Mouse (Mus musculus) left cerebral cortex, adult 11 months (tissue): ENCODE measurements around the gene Gm20388.
A peak's percentile ranks its signal among the peaks of the same experiment; 100 is the strongest.

Experiments used
- DNase-seq: peaks from one replicate; pipeline ENCODE4 v3.0.0; 2022; ENCODE audit warnings: low spot score

Gm20388 gene

DNA sequence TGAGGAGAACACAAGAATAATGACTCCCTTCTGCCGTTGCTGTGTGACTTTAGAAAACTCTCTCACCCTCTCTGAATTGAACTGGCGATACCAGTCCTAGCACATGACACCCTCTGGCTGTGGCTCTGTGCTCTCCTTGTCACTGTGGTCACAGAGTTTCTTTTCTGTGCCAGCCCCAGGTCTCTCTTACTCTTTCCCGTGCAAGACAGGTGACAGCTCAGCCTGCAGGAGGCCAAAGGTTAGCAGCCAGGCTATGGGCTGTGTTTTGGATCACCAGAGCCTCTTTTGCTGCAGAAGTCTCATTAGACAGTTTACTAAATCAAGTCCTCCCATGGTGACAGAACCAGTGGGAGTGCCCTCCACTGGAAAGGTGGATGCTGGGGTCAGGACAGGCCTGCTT is 463.0 kb downstream of the Gm20388 start:
- DNase-seq: no peak

DNA sequence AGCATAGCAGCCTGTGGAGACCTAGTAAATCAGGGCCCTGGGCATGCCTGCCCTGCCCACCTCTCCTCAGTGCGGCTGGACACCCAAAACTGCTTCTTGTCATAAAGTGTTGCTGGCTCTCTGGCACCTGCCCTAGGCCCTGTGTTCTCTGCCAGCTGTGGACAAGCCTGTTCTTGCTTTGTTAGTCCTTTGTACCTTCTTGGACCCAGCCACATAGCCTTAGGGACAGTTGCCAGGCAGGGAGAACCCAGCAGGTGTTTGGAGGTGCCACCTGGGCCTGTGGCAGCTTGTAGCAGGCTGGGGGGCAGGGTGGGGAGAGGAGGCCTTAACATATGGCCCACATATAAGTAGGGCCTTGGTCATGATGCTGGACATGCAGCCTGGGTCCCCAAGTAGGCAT is 463.4 kb downstream of the Gm20388 start:
- no peak for DNase-seq

DNA sequence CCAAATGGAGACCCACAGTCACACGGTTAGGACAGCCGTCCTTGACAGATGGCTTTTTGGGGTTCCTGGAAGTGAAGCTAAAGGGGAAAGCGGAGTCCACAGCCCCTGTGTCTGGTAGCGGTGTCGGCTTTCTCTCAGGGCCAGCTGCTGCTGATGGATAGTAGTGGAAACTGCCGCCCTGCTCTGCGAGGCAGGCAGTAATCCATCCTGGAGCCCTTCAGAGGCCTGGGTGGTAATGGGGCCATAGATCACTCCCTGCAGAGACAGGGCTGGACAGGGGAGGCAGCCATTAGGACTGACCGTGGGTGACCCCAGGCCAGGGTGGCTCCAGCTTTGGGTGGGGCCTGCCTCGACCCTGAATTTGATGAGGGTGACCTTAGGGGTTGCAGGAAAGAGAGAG is 463.9 kb downstream of the Gm20388 start:
- no peak for DNase-seq

DNA sequence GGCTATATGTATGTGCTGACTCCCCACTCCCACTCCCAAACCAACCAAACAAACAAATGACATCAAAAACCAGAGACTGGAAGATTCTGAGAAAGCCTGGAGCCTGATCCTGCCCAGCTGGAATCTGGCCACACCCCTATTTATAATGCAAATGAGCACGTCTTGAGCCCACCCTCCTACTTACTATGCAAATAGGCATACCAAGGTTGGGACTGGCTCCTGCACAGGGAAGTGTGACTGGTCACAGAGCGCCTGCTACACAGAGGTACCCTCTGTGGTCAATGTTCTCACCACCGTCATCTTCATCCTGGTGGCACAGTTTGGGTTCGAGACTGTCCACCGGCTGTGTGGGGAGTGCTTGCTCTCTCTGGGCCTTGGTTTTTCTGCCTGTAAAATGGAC is 464.5 kb downstream of the Gm20388 start:
- DNase-seq: no peak

DNA sequence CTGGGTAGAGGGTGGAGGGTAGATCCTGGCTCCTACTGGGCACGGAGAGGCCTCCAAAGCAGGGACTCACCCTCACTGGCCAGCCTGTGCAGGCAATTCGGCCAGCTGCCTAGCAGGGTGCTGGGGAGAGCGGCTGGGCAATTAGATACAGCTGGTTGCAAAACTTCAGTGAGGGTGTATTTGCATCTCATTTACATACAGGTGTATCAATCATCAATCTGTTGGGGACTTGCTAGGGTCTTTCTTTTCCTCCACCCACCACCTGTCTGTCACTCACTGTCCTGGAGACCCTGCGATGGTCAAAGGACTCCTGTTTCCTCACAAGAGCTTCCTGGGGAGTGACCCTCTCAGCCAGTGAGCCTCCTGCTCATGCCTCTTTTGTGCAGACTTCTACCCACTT is 465.6 kb downstream of the Gm20388 start:
- DNase-seq: no peak

DNA sequence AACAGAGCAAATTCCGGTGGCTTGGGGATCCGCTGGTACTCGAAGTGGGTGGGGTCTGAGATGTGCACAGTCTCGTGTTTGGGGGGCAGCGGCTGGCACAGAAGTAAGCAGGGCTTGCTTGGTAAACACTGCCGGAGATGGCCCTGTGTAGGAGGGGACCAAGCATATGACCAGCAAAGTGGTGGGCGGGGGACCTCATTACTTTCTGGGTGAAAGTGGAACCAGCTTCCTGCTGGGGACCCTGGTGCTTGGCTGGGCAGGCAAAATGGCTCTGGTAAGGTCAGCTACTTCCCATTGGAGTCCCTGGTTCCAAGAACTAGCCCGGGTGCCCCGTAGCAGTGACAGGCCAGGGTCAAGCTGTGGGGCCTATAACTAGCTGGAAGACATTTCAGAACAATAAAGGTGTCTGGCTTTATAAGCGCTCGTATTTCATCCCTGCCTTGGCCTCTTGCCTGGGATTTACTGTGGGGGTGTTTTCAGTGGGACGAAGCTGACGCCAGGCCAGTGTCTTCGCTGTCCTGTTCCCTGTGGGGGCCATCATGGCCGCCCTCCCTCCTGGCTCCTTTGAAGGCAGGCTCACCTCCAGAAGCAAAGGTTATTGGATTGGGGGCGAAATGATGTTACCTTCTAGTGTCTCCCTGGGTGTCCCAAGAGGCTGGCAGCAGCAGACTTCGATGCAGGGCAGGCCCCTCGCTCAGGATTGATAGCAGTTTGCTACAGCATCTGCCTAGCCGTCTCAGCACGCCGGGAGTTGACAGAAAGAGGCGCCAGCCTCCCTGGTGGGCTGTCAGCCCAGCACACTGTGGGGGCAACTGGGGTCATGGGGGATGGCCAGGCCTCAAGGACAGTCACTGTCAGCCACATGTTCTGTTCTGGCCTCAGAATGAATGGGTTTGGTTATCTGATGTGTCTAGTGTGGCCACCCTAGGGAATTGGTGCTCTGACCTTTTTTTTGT is 466.5 kb downstream of the Gm20388 start:
- DNase-seq: no peak

DNA sequence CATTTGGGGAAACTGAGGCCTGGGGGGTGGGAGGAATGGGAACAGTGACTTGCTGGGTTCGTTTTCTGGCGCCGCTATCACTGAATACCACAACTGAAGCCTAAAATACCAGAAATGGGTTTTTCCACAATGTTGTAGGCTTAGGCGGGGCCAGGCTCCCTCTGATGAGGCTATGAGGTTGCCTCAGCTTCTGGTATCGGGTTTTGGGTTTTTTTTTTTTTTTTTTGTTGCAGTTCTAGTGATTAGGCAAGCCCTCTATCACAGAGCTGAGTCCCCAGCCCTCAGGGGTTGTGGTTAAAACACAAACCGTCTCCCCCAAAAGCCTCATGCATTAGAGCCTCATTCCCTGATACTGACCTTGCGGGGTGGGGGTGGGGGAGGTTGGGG is 467.2 kb downstream of the Gm20388 start:
- DNase-seq: no peak

DNA sequence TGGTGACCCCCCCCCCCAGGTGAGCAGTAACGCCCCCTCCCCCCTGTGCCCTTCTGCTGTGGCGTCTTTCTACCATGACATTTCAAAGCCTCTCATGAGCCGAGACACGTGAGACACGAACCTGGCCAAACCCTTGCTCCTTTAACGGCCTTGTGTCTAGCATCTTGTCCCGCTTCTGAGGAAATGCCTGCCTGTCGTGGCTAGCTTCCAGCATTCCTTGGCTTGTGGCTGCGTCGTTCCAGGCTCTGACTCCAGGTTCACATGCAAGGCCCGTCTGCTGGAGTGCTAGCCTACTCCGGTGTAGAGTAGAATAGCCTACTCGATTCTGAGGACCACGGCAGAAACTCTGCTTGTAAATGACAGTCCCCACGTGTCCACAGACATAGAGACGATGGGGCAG is 467.7 kb downstream of the Gm20388 start:
- DNase-seq: no peak

DNA sequence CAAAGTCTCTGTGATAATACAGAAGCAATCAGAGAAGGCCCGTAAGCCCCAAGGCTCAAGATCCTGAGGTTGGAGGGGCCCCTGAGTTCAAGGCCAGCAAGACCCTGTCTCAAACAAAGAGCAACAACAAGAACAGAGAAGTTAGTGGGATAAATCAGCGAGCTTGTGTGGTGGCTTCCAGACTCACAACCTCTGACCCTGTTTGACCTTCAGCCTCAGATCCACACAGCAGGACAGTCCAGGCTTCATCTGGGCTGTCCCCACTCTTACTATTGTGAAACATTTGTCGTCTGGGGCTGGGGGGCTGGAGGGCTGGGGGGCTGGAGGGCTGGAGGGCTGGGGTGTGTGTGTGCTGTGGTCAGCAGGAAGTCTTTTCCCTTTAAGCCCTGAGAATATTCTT is 468.4 kb downstream of the Gm20388 start:
- no peak for DNase-seq

DNA sequence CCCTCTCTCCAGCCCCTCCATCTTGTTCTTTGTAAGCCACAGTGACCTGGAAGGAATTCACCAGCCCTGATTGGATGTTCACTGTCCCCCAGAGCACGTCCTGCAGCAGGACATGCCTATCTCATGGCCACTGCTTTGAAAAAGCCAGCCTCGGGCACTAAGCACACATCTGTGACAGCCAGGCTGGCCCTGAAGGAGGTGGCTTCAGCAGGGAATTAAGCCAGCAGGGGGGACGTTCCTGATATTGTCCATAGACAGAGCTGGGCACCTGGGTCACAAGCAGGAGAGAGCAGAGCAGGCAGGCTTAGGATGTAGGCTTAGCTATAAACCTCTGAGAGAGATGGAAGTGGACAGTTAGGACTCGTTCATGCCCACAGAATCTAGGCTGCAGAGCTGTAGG is 471.2 kb downstream of the Gm20388 start:
- DNase-seq: no peak

DNA sequence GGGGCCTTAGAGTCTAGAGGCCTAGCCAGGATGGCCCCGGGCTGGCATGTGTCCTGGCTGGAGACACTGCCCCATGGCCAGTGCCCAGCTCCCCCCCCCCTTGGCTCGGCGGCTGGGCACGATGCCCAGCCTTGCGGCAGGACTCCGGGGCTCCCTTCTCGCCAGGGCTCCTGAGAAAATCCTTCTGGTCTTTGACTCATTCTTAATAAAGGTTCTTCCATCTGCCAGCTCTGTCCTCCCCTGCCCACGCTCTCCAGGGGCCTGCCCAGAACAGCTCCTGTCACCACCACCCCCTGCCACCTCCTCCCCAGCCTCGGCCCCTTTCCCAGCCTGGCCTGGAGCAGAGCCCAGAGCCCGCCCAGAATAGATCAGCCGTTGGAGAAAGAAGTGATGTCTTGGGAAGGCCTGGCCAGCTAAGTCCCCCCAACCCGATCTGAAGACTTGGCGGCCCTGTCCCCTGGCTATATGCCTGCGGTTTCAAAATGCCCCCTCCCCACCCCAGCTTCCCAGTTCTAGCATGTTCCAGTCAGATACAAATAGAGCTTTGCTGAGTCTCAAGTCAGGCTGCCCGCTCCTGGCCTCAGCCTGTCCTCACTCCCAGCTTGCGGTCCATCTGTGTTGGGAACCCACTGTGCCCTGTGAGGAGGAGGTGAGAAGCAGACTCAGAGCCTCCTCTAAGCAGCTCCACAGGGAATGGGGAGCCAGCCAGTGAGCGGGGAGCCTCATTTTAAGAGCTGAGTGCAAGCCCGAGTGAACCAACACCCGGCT is 472.0 kb downstream of the Gm20388 start:
- peak; percentile 86 for DNase-seq

DNA sequence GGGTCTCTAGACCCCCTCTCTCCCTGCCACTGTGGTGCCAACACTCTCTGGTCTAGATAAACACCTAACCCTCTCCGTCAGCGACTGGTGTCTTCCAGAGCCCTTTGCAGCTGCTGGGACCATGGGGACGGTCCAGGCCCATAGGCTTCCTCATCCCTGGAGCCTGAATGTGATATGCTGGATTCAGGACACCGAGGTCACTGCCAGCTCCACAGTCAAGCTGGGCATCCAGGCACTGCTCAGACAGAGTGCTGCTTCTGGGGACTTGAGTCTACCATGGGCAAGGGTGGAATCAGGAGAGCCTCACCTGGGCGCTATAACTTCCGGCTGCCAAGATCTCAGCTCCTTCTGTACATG is 472.5 kb downstream of the Gm20388 start:
- DNase-seq: no peak

DNA sequence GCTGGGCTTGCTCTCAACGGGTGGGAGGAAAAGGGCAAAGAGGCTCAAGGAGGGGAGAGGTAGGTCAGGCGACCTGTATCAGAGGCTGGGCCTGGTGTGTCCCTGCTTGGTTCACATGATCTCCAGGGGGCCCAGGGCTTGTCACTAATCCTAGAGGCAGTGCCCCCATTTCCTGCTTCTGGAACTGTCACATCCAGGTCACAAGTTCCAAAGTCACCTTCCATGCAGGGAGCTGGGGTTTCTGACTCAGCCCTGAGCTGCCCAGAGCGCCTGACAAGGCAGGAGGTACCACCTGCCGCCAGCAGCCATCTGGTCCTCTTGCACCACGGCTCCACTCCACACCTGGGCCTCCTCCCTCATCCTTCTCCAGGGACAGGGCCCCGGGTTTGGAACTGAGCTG is 473.1 kb downstream of the Gm20388 start:
- DNase-seq: no peak

DNA sequence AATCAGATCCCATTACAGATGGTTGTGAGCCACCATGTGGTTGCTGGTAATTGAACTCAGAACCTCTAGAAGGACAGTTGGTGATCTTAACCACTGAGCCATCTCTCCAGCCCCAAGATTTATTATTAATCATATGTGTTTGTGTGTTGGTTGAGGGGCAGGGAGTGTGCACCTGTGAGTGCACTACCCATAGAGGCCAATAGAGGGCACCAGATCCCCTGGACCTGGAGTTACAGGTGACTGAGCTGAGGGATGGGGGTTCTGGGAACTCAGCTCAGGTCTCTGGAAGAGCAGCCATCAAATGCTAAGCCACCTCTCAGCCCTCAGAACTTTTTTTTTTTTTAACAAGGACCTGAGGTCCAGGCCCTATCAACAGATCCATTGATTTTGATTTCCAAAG is 474.1 kb downstream of the Gm20388 start:
- DNase-seq: no peak

DNA sequence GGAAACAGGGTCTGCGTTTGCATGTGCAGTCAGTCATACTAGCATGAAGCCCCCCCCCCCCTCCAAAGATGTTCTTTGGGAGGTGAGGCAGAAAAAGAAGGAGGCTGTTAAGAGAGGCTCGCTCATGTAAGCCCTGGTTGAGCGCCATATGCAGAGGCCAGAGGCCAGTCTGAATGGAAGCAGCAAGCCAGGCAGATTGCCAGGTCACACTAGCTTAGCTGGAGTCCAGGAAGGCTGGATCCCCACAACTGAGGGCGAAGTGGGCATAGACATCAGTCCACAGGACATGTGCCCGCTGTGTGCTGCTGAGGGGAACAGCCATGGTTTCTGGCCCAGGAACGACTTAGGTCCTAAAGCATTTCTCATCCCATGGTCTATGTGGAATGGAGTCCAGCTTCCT is 477.6 kb downstream of the Gm20388 start:
- no peak for DNase-seq

DNA sequence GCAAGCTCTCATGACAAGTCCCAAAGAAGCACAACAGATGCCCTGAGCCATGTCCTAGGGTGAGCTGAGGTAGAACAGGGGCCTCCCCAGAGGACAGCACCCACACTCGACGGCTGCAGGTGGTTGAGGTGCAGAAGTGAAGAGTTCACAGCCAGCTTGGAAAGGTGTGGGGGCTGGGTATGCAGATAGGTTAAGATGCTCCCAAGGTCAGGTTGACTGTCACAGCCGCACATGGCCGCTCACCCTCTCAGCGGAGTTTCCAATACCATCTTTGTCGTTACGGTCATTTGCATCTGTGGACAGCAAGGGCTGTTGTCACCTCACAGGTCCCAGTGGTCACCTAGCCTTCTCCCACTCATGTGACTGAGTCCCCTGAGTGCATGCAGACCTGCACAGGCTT is 480.0 kb downstream of the Gm20388 start:
- DNase-seq: no peak

DNA sequence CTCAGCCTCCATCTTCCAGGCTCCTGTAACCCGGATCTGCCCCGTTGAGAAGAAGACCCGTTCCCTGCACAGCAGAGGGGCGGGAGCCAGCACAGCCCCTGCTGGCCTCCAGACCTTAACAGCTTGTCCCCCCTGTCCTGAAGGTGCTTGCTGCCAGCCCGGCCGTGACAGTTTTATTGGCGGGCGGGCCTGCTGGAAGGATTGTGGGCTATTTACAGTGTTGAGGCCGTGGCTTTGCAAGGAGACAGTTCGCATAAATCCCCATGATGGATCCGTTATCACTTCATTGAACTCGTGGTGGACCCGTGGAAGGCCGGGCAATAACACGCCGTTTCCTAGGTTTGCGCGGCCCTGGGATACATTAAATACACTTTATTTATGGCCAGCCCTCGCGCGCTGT is 481.2 kb downstream of the Gm20388 start:
- DNase-seq: no peak

DNA sequence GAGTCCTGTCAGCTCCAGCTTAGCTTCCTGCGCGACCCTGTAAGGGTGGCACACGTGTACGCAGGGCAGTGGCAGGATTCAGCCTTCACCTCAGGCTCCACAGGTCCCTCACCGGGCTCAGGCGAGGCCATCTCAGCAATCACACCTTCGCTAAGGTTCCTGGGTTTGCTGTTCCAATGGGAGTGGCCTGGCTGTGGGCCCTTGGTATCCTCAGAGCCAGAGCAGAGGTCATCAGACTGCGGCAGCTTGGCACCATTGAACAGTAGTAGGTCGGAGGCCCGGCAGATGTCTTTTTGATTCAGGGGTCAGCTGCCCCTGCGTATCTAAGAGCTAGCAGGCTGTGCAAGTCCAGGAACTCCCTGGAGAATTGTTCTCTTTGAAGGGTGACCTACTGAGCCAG is 482.4 kb downstream of the Gm20388 start:
- DNase-seq: no peak

DNA sequence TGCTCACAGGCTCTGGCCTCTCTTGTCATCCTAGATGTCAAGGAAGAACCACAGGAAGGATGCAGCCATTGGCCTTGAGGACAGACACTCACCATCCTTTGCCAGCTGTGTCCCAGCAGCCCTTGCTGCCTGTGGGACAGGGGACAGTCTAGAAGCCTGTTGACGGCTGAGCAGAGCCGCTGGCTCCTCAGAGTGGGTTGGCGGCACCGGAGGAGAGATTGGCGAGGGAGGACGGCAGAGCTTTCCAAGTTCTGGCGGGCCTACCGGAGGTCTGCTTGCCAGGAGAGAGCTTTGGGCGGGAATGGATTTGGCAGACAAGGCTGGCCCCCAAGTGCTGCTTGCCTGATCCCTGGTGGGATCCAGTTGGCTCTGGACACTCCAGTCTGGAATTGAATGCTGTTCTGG is 483.2 kb downstream of the Gm20388 start:
- DNase-seq: no peak

DNA sequence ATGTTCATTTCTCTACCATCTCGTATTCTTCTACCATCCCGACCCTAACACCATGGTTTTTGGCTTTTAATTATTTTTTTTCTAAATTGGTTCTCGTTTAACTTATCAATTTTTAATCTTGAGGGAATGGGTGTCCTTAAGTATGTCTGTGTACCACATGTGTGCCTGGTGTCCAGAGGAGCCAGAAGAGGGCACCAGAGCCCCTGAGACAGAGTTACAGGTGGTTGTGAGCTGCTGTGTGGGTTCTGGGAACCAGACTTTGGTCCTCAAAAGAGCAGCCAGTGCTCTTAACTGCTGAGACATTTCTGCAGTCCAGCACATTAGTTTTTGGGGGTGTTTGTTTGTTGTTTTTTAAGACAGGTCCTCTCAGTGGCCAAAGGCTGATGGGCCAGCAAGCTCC is 485.3 kb downstream of the Gm20388 start:
- no peak for DNase-seq

DNA sequence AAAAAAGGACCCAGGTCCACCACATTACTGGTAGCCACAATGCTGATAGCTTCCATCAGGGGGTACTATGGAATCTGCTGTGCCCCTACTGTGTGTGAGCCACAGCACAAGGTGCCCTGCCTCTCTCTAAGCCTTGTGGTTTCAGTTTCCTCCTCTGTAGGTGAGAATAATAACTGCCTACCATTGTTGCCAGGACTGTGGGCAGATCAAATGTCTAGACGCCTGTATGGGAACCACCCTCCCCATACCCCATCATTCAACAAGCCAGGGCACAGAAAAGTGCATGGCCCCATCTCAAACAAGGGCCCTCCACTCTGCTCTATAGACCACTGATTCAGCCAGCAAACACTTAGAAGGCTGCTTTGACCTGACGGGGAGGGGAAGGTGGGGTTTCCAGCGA is 486.1 kb downstream of the Gm20388 start:
- DNase-seq: no peak

DNA sequence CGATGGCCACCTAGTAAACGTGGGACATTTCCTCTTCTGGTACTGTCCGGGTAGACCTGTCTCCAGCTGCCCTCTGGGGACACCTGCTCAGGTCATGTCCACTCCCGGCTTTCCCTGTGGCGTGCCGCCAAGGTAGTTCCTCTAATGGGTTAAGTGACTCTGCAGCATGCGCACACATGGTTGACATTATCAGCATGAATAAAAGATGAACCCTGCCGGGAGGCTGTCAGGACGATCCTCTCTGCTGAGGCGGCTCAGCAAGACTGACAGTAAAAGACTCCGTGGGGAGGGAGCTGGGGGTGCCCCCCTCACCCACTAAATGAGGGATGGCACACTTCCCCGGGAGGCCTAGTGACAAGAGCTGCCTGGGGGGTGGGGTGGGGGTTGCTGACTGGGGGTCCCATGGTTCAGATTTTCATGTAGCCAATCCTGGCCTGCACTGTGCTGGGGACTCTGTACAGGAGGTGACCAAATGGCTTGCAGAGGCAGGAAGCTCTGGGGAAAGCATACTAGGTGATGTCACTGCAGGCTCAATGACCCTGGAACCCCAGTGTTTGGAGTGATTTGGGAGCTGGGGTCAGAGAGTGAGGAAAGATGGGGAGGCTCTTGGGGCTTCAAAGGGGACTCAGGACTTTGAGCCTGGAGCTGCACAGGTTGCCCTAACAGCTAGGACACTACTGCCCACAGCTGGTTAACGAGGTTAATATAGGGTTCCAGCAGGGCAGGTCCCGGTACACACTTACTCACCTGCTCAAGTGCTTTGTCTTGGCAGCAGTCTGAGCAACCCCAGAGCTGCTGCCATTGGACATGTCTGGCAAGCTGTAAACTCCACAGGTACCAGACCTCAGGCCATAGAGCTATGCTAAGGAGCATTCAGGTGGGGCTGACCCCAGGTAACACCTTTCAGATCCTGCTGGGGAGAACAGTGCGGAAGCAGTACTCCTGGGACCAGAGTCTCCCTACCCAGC is 487.1 kb downstream of the Gm20388 start:
- no peak for DNase-seq
